Mouse (Mus musculus) small intestine, adult 2 months (tissue): ENCODE data around the gene Ttc9.

ENCODE experiments used
- CTCF ChIP-seq: fragments of 200-500 bp; IDR thresholded peaks from 2 replicates; pipeline ENCODE4 v1.5.1; 2012; ENCODE audit warnings: low read depth, mild to moderate bottlenecking, control low read depth, inconsistent platforms, low read length, moderate library complexity, mixed read lengths; ENCODE audit not compliant: insufficient replicate concordance, insufficient read length; ENCODE audit errors: extremely low read depth
- POLR2A ChIP-seq: fragments of 200-500 bp; IDR thresholded peaks from 2 replicates; pipeline ENCODE4 v1.6.1; 2012; ENCODE audit warnings: low read depth, mild to moderate bottlenecking, control low read depth, inconsistent platforms, low read length, moderate library complexity

- TF ChIP-seq POLR2A (no peak), CTCF (no peak)
Measured at GRCm38 (mm10) chr12:81615807-81616206, 15.2 kb upstream of the Ttc9 start.
